Mouse (Mus musculus) forebrain, embryonic 14.5 days (tissue): ENCODE data around the gene Ccnq. TPM values are rescaled to one million over a fixed set of nuclear protein-coding genes. Genes with fewer than 3 reads are reported as not detected.

ENCODE experiments used
- microRNA-seq: library from miRNA; unstranded; fragments of <30 nt; microRNA quantifications from one replicate; pipeline ENCODE4, GENCODE M21; 2016
- polyA plus RNA-seq: library from polyadenylated mRNA; unstranded; fragments of >200 nt; fragmentation: Nextera tagmentation; extraction: Ambion mirVana; gene quantifications from 2 replicates; pipeline ENCODE4 v1.2.1, GENCODE M21; 2014

Ccnq gene
- polyA plus RNA-seq, 1 experiment from 2014 or later, result 48.9 TPM

Small RNA genes within 50 kb of the gene (microRNA-seq; reads per million reads assigned to microRNA genes)
- not detected for gene Gm23840

Other genes starting within 250 kb of the Ccnq start
- gene Sebox, start 248.3 kb downstream of the Ccnq start, polyA plus RNA-seq, result 0.66 and 0.72 TPM in 2 replicates
- gene Tmem199, start 239.6 kb downstream of the Ccnq start, polyA plus RNA-seq, result 93.1 and 93.2 TPM in 2 replicates
- 185 TPM in 2 replicates for gene Poldip2, start 239.5 kb downstream of the Ccnq start, polyA plus RNA-seq
- gene Tnfaip1, start 215.4 kb downstream of the Ccnq start, polyA plus RNA-seq, result 66.1 and 71.3 TPM in 2 replicates
- 118 and 126 TPM in 2 replicates for gene Ift20, start 215.4 kb downstream of the Ccnq start, polyA plus RNA-seq
- 40.0 and 48.5 TPM in 2 replicates for gene Tmem97, start 201.0 kb downstream of the Ccnq start, polyA plus RNA-seq
- gene Nlk, start 54.4 kb downstream of the Ccnq start, polyA plus RNA-seq, result 31.6 and 38.0 TPM in 2 replicates
- gene Lyrm9, start 74.9 kb upstream of the Ccnq start, polyA plus RNA-seq, result 21.8 and 22.1 TPM in 2 replicates
- 0.50 and 1.2 TPM in 2 replicates for gene Nos2, start 169.1 kb upstream of the Ccnq start, polyA plus RNA-seq
- 8.6 and 8.7 TPM in 2 replicates for gene Lgals9, start 233.2 kb upstream of the Ccnq start, polyA plus RNA-seq